Mouse (Mus musculus) limb, embryonic 15.5 days (tissue): ENCODE results near the gene Rftn1. TPM values are rescaled to one million over a fixed set of nuclear protein-coding genes. Genes with fewer than 3 reads are reported as not detected.

Source experiments
- polyA plus RNA-seq: library from polyadenylated mRNA; unstranded; fragments of >200 nt; fragmentation: Nextera tagmentation; extraction: Ambion mirVana; gene quantifications from 2 replicates; pipeline ENCODE4 v1.2.1, GENCODE M21; 2015

Rftn1 gene
- polyA plus RNA-seq, 1 experiment from 2014 or later: 18.0 TPM

Other genes starting within 250 kb of the Rftn1 start
- gene Dazl, start 103.0 kb upstream of the Rftn1 start, polyA plus RNA-seq: 0.12 TPM in 1 of 2 replicates, not detected in the other